Mouse (Mus musculus): ENCODE measurements around the gene Ifnar1. TPM values are rescaled to one million over a fixed set of nuclear protein-coding genes. Genes with fewer than 3 reads are reported as not detected.

The Ifnar1 gene
- polyA plus RNA-seq, 1 experiment from 2014 or later: 19.2 TPM

- peak within 1 kb of the TSS; percentile 93 for H3K4me3 ChIP-seq (ENCODE audit: low read depth, low read length)
- peak within 1 kb of the TSS; percentile 97 for H3K9ac ChIP-seq (ENCODE audit: low read length)
- WGBS: 1% methylated on average over 53 of the region's 74 CpGs
- H3K4me1 ChIP-seq (replicated peaks; ENCODE audit: control insufficient read depth, insufficient read depth): peaks cover 7% of the 10 kb centered on the region
- DNase-seq (ENCODE audit: low spot score): peak; percentile 91
- H3K27ac ChIP-seq (replicated peaks): peak within 1 kb of the TSS; percentile 90
- no peaks in the 10 kb centered on the region for H3K27me3 ChIP-seq (ENCODE audit: control insufficient read depth, insufficient read depth, low read length)
- H3K9me3 ChIP-seq (ENCODE audit: control insufficient read depth, low read length): no peaks in the 10 kb centered on the region
- TF ChIP-seq EP300 (optimal IDR thresholded peaks at IDR 0.05) (no peak), CTCF (IDR thresholded peaks at IDR 0.05; ENCODE audit: low read depth) (no peak)
- ATAC-seq (ENCODE audit: low FRiP score, low TSS enrichment): peak; percentile 82
- peak within 1 kb of the TSS; percentile 79 for H3K4me2 ChIP-seq (replicated peaks; ENCODE audit: low read depth)
- no peaks in the 10 kb centered on the region for H3K36me3 ChIP-seq (ENCODE audit: control insufficient read depth, insufficient read depth, low read length)
These were observed 62.1 kb downstream of the Ifnar1 start, which contains the start of gene Ifngr2 for GRCm38 (mm10) chr16:91546836-91547741. Gene Ifngr2 (plus strand): TSS chr16:91547072.

- DNase-seq (ENCODE audit: low spot score) (no peak), ATAC-seq (ENCODE audit: low FRiP score, low TSS enrichment) (no peak)
- H3K9me3 ChIP-seq (ENCODE audit: control insufficient read depth, low read length): no peaks in the 10 kb centered on the region
- peak overlapping the region; percentile 97 for H3K9ac ChIP-seq (ENCODE audit: low read length)
- H3K4me2 ChIP-seq (replicated peaks; ENCODE audit: low read depth): peak overlapping the region; percentile 79
- no peak for TF ChIP-seq EP300 (optimal IDR thresholded peaks at IDR 0.05)
- no peak for TF ChIP-seq CTCF (IDR thresholded peaks at IDR 0.05; ENCODE audit: low read depth)
- H3K27ac ChIP-seq (replicated peaks): no peak overlapping the region; the same call in 1 of the 2 replicates
- H3K4me3 ChIP-seq (ENCODE audit: low read depth, low read length): peak overlapping the region; percentile 93
- peaks cover 7% of the 10 kb centered on the region for H3K4me1 ChIP-seq (replicated peaks; ENCODE audit: control insufficient read depth, insufficient read depth)
- H3K36me3 ChIP-seq (ENCODE audit: control insufficient read depth, insufficient read depth, low read length): no peaks in the 10 kb centered on the region
- H3K27me3 ChIP-seq (ENCODE audit: control insufficient read depth, insufficient read depth, low read length): no peaks in the 10 kb centered on the region
- WGBS: 38% methylated on average over 5 of the region's 5 CpGs
These were observed 62.9 kb downstream of the Ifnar1 start for GRCm38 (mm10) chr16:91547974-91548373.

GRCm38 (mm10) chr16:91548586-91548985, 63.5 kb downstream of the Ifnar1 start:
- Histone ChIP-seq H3K4me3 (ENCODE audit: low read depth, low read length) (peak overlapping the region; percentile 93), H3K4me2 (replicated peaks; ENCODE audit: low read depth) (peak overlapping the region; percentile 79), H3K36me3 (ENCODE audit: control insufficient read depth, insufficient read depth, low read length) (no peaks in the 10 kb centered on the region), H3K4me1 (replicated peaks; ENCODE audit: control insufficient read depth, insufficient read depth) (peaks cover 7% of the 10 kb centered on the region), H3K27ac (replicated peaks) (peak overlapping the region; percentile 75), H3K9me3 (ENCODE audit: control insufficient read depth, low read length) (no peaks in the 10 kb centered on the region), H3K27me3 (ENCODE audit: control insufficient read depth, insufficient read depth, low read length) (no peaks in the 10 kb centered on the region), H3K9ac (ENCODE audit: low read length) (peak overlapping the region; percentile 23; the same call in 1 of the 2 replicates)
- ATAC-seq (ENCODE audit: low FRiP score, low TSS enrichment) (no peak), DNase-seq (ENCODE audit: low spot score) (no peak)
- TF ChIP-seq CTCF (IDR thresholded peaks at IDR 0.05; ENCODE audit: low read depth): no peak
- TF ChIP-seq EP300 (optimal IDR thresholded peaks at IDR 0.05): no peak
- WGBS: 43% methylated on average over 5 of the region's 5 CpGs

GRCm38 (mm10) chr16:91548996-91549395, 64.0 kb downstream of the Ifnar1 start:
- H3K27me3 ChIP-seq (ENCODE audit: control insufficient read depth, insufficient read depth, low read length): no peaks in the 10 kb centered on the region
- H3K4me3 ChIP-seq (ENCODE audit: low read depth, low read length): peak overlapping the region; percentile 93; the same call in 1 of the 2 replicates
- peak overlapping the region; percentile 23; the same call in 1 of the 2 replicates for H3K9ac ChIP-seq (ENCODE audit: low read length)
- no peaks in the 10 kb centered on the region for H3K9me3 ChIP-seq (ENCODE audit: control insufficient read depth, low read length)
- 70% methylated on average over 2 of the region's 2 CpGs for WGBS
- peaks cover 7% of the 10 kb centered on the region for H3K4me1 ChIP-seq (replicated peaks; ENCODE audit: control insufficient read depth, insufficient read depth)
- TF ChIP-seq EP300 (optimal IDR thresholded peaks at IDR 0.05) (no peak), CTCF (IDR thresholded peaks at IDR 0.05; ENCODE audit: low read depth) (no peak)
- DNase-seq (ENCODE audit: low spot score) (no peak), ATAC-seq (ENCODE audit: low FRiP score, low TSS enrichment) (no peak)
- H3K4me2 ChIP-seq (replicated peaks; ENCODE audit: low read depth): peak overlapping the region; percentile 79
- peak overlapping the region; percentile 75 for H3K27ac ChIP-seq (replicated peaks)
- no peaks in the 10 kb centered on the region for H3K36me3 ChIP-seq (ENCODE audit: control insufficient read depth, insufficient read depth, low read length)

GRCm38 (mm10) chr16:91549616-91550015, 64.6 kb downstream of the Ifnar1 start:
- Histone ChIP-seq H3K9me3 (ENCODE audit: control insufficient read depth, low read length) (no peaks in the 10 kb centered on the region), H3K9ac (ENCODE audit: low read length) (no peak overlapping the region), H3K4me3 (ENCODE audit: low read depth, low read length) (no peak overlapping the region), H3K4me2 (replicated peaks; ENCODE audit: low read depth) (no peak overlapping the region), H3K27me3 (ENCODE audit: control insufficient read depth, insufficient read depth, low read length) (no peaks in the 10 kb centered on the region), H3K36me3 (ENCODE audit: control insufficient read depth, insufficient read depth, low read length) (no peaks in the 10 kb centered on the region), H3K27ac (replicated peaks) (peak overlapping the region; percentile 75), H3K4me1 (replicated peaks; ENCODE audit: control insufficient read depth, insufficient read depth) (peaks cover 7% of the 10 kb centered on the region)
- 52% methylated on average over 5 of the region's 5 CpGs for WGBS
- no peak for TF ChIP-seq EP300 (optimal IDR thresholded peaks at IDR 0.05)
- TF ChIP-seq CTCF (IDR thresholded peaks at IDR 0.05; ENCODE audit: low read depth): no peak
- ATAC-seq (ENCODE audit: low FRiP score, low TSS enrichment): no peak
- DNase-seq (ENCODE audit: low spot score): no peak
